Mouse (Mus musculus): ENCODE measurements around the gene Klhl36. TPM values are rescaled to one million over a fixed set of nuclear protein-coding genes. Genes with fewer than 3 reads are reported as not detected.

The Klhl36 gene
- polyA plus RNA-seq (2014; fragmentation: Illumina TruSeq; extraction: RNeasy Lipid Tissue Mini Kit (QIAGEN cat#74804); ENCODE audit: insufficient read depth, low read depth, low replicate concordance), result 4.5 TPM

GRCm38 (mm10) chr8:119861706-119862389, at the start of gene Klhl36:
TSS of gene Klhl36 (plus strand) at chr8:119862266.

GRCm38 (mm10) chr8:119840275-119840808, 21.7 kb upstream of the Klhl36 start, which contains the start of gene Cotl1:
TSS of gene Cotl1 (minus strand) at chr8:119840544.

GRCm38 (mm10) chr8:119909944-119910546, 48.0 kb downstream of the Klhl36 start, which contains the start of gene Usp10:
TSS of gene Usp10 (plus strand) at chr8:119910360.

GRCm38 (mm10) chr8:119910547-119911257, 48.6 kb downstream of the Klhl36 start, which contains the start of gene Gm20388:
TSS of gene Gm20388 (plus strand) at chr8:119910841.

Other genes starting within 250 kb of the Klhl36 start
- not detected for gene Adad2, start 249.5 kb upstream of the Klhl36 start, polyA plus RNA-seq (2014; fragmentation: Illumina TruSeq; extraction: RNeasy Lipid Tissue Mini Kit (QIAGEN cat#74804); ENCODE audit: insufficient read depth, low read depth, low replicate concordance)
- gene Kcng4, start 226.6 kb upstream of the Klhl36 start, polyA plus RNA-seq (2014; fragmentation: Illumina TruSeq; extraction: RNeasy Lipid Tissue Mini Kit (QIAGEN cat#74804); ENCODE audit: insufficient read depth, low read depth, low replicate concordance), result 0.11 TPM
- 42.1 TPM for gene Wfdc1, start 195.9 kb upstream of the Klhl36 start, polyA plus RNA-seq (2014; fragmentation: Illumina TruSeq; extraction: RNeasy Lipid Tissue Mini Kit (QIAGEN cat#74804); ENCODE audit: insufficient read depth, low read depth, low replicate concordance)
- 3.5 TPM for gene Atp2c2, start 162.3 kb upstream of the Klhl36 start, polyA plus RNA-seq (2014; fragmentation: Illumina TruSeq; extraction: RNeasy Lipid Tissue Mini Kit (QIAGEN cat#74804); ENCODE audit: insufficient read depth, low read depth, low replicate concordance)
- gene Tldc1, start 83.8 kb upstream of the Klhl36 start, polyA plus RNA-seq (2014; fragmentation: Illumina TruSeq; extraction: RNeasy Lipid Tissue Mini Kit (QIAGEN cat#74804); ENCODE audit: insufficient read depth, low read depth, low replicate concordance), result 5.7 TPM
- gene Cotl1, start 21.7 kb upstream of the Klhl36 start, polyA plus RNA-seq (2014; fragmentation: Illumina TruSeq; extraction: RNeasy Lipid Tissue Mini Kit (QIAGEN cat#74804); ENCODE audit: insufficient read depth, low read depth, low replicate concordance), result 94.1 TPM
- gene Usp10, start 48.1 kb downstream of the Klhl36 start, polyA plus RNA-seq (2014; fragmentation: Illumina TruSeq; extraction: RNeasy Lipid Tissue Mini Kit (QIAGEN cat#74804); ENCODE audit: insufficient read depth, low read depth, low replicate concordance), result 25.2 TPM
- gene Gm20388, start 48.6 kb downstream of the Klhl36 start, polyA plus RNA-seq (2014; fragmentation: Illumina TruSeq; extraction: RNeasy Lipid Tissue Mini Kit (QIAGEN cat#74804); ENCODE audit: insufficient read depth, low read depth, low replicate concordance), result 25.6 TPM
- gene Crispld2, start 130.2 kb downstream of the Klhl36 start, polyA plus RNA-seq (2014; fragmentation: Illumina TruSeq; extraction: RNeasy Lipid Tissue Mini Kit (QIAGEN cat#74804); ENCODE audit: insufficient read depth, low read depth, low replicate concordance), result 32.0 TPM
- gene Zdhhc7, start 239.2 kb downstream of the Klhl36 start, polyA plus RNA-seq (2014; fragmentation: Illumina TruSeq; extraction: RNeasy Lipid Tissue Mini Kit (QIAGEN cat#74804); ENCODE audit: insufficient read depth, low read depth, low replicate concordance), result 20.8 TPM